Mouse (Mus musculus): ENCODE measurements around the gene Trabd2b.

- TF ChIP-seq POLR2A (IDR thresholded peaks at IDR 0.05; ENCODE audit: borderline replicate concordance, insufficient read depth, low read length): no peak
- no peak for TF ChIP-seq CTCF (IDR thresholded peaks at IDR 0.05; ENCODE audit: borderline replicate concordance, insufficient read depth, low read depth, low read length)
These were observed 28.9 kb downstream of the Trabd2b start for GRCm38 (mm10) chr4:114435381-114435780.
